In the genomic region with DNA sequence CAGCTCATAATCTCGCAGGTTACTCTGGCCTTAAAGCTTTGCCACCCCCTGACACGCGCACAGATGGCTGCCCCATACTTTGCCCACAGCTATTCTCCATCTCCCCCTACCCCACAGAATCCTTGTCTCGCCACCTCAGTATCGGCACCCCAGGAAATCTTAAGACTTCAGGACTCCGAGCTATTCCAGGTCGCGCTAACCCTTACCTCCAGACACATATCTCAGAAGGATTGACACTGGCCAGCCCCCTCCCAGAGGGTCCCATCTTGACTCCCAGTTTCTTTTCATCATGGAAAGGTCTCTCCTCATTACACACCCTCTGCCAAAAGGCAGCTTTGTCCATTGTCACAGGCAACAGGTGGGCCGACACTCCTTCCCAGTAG, we compare ENCODE assay signal across 8 mouse cellular contexts. TPM values are rescaled to one million over a fixed set of nuclear protein-coding genes. Genes with fewer than 3 reads are reported as not detected.
DNase-seq lines count a peak whose midpoint lies in the region; ATAC-seq and TF ChIP-seq lines count a peak whose summit lies in the region.

No protein-coding gene starts in this region.

- no peaks in the 10 kb centered on the region for H3K9me3 ChIP-seq in heart, embryonic 10.5 days
- no peaks in the 10 kb centered on the region for H3K9me3 ChIP-seq in CH12.LX (replicated peaks; ENCODE audit: low read length)
- no peaks in the 10 kb centered on the region for H3K9me3 ChIP-seq in liver, embryonic 11.5 days (ENCODE audit: control insufficient read depth, low read length)

- peaks cover 9% of the 10 kb centered on the region for H3K36me3 ChIP-seq in heart, embryonic 10.5 days
- peaks cover 8 to 49% of the 10 kb centered on the region in 2 experiments for H3K36me3 ChIP-seq in CH12.LX (replicated peaks in 1 of 2; ENCODE audit: control insufficient read depth in 1 of 2, insufficient read depth in 1 of 2, low read length in 1 of 2)
- no peaks in the 10 kb centered on the region for H3K36me3 ChIP-seq in liver, embryonic 11.5 days (ENCODE audit: control insufficient read depth, insufficient read depth, low read length)

- H3K4me1 ChIP-seq in heart, embryonic 10.5 days = peaks cover 28% of the 10 kb centered on the region
- peaks cover 10 to 52% of the 10 kb centered on the region in 2 experiments for H3K4me1 ChIP-seq in CH12.LX (ENCODE audit: control insufficient read depth in 1 of 2, insufficient read depth in 2 of 2)
- H3K4me1 ChIP-seq in embryonic fibroblast, embryonic 13.5 days (ENCODE audit: control insufficient read depth, insufficient read depth, low read length) = peaks cover 30% of the 10 kb centered on the region
- H3K4me1 ChIP-seq in liver, embryonic 11.5 days (replicated peaks; ENCODE audit: control insufficient read depth, insufficient read depth, low read length) = peaks cover 12% of the 10 kb centered on the region

- H3K27ac ChIP-seq in heart, embryonic 10.5 days = peak overlapping the region; percentile 91
- no peak overlapping the region for H3K27ac ChIP-seq in CH12.LX (ENCODE audit: insufficient read depth, low read depth)
- H3K27ac ChIP-seq in embryonic fibroblast, embryonic 13.5 days (ENCODE audit: insufficient read depth, low read length) = no peak overlapping the region
- no peak overlapping the region for H3K27ac ChIP-seq in liver, embryonic 11.5 days (ENCODE audit: low read depth, low read length)

- intact Hi-C loops in heart, postnatal 36 days (cut with DNase I) = loop anchor here (2.0 kb wide), 1 partner anchor 15 kb away; no protein-coding TSS in a partner anchor

- no peak for TF ChIP-seq POLR2A in CH12.LX (IDR thresholded peaks at IDR 0.05; ENCODE audit: low read depth, low read length)
- no peak for TF ChIP-seq POLR2A in embryonic fibroblast, embryonic 13.5 days (IDR thresholded peaks at IDR 0.05; ENCODE audit: low read depth, low read length)

- H3K4me3 ChIP-seq in heart, embryonic 10.5 days = peak overlapping the region; percentile 86
- H3K4me3 ChIP-seq in CH12.LX (replicated peaks in 1 of 3; ENCODE audit: low read depth in 2 of 3, low read length in 2 of 3, poor library complexity in 1 of 3) = peak overlapping the region; percentile 78 to 83 (median 83)
- H3K4me3 ChIP-seq in embryonic fibroblast, embryonic 13.5 days (ENCODE audit: insufficient read depth, low read length) = peak overlapping the region; percentile 87
- peak overlapping the region; percentile 91 for H3K4me3 ChIP-seq in liver, embryonic 11.5 days (ENCODE audit: low read depth, low read length)

- H3K79me2 ChIP-seq in CH12.LX (replicated peaks; ENCODE audit: control insufficient read depth, extremely low read depth, insufficient read depth, poor library complexity, severe bottlenecking) = peaks cover 15% of the 10 kb centered on the region; the same call in 1 of the 2 replicates

- dilution Hi-C loops in CH12.LX (cut with MboI; ENCODE audit: extremely low pct_ligation_motif_present, extremely low pct_unique_long_range_greater_than_20kb, low sequenced_read_pairs) = no loop called here

- WGBS in heart, embryonic 10.5 days = 15% methylated on average over 9 of the region's 9 CpGs
- 19% methylated on average over 9 of the region's 9 CpGs for WGBS in liver, embryonic 11.5 days

- no peak for ATAC-seq in liver, embryonic 11.5 days (replicated peaks; ENCODE audit: low FRiP score)
- ATAC-seq in megakaryocyte progenitor cell, adult 5-6 weeks (replicated peaks; ENCODE audit: poor library complexity) = no peak

- H3K27me3 ChIP-seq in heart, embryonic 10.5 days (ENCODE audit: insufficient read depth, poor library complexity, severe bottlenecking) = peaks cover 8% of the 10 kb centered on the region; the same call in 1 of the 2 replicates
- H3K27me3 ChIP-seq in CH12.LX (replicated peaks) = no peaks in the 10 kb centered on the region
- H3K27me3 ChIP-seq in liver, embryonic 11.5 days (replicated peaks; ENCODE audit: control insufficient read depth, insufficient read depth, low read length) = no peaks in the 10 kb centered on the region

- no peak for DNase-seq in heart, embryonic 10.5 days (ENCODE audit: low spot score)
- no peak for DNase-seq in heart, postnatal 36 days
- no peak for DNase-seq in CH12.LX (ENCODE audit: extremely low read depth)
- DNase-seq in liver, embryonic 11.5 days (ENCODE audit: low spot score) = no peak
- no peak for DNase-seq in embryo, embryonic 10.5 days (ENCODE audit: low spot score)
- no peak for DNase-seq in layer of hippocampus, postnatal 14 days (ENCODE audit: low spot score in 2 of 2)

- TF ChIP-seq CTCF in CH12.LX (conservative IDR thresholded peaks at IDR 0.05 in 1 of 2, IDR thresholded peaks at IDR 0.05 in 1 of 2; ENCODE audit: low read depth in 2 of 2, low read length in 2 of 2) = no peak
- no peak for TF ChIP-seq CTCF in embryonic fibroblast, embryonic 13.5 days (IDR thresholded peaks at IDR 0.05; ENCODE audit: borderline replicate concordance, insufficient read depth, low read length)

- in situ Hi-C loops in CH12.LX (cut with MboI; ENCODE audit: low pct_ligation_motif_present, low pct_unique_long_range_greater_than_20kb, low sequenced_read_pairs) = no loop called here

- H3K9ac ChIP-seq in CH12.LX (ENCODE audit: insufficient read depth, low read depth) = peak overlapping the region; percentile 84
- peak overlapping the region; percentile 91 for H3K9ac ChIP-seq in liver, embryonic 11.5 days (ENCODE audit: low read depth, low read length)

- no peak for TF ChIP-seq RAD21 in CH12.LX (IDR thresholded peaks at IDR 0.05; ENCODE audit: low read depth, low read length)

- TF ChIP-seq EP300 in CH12.LX (IDR thresholded peaks at IDR 0.05; ENCODE audit: low read length) = no peak

- peak overlapping the region; percentile 64 for H3K4me2 ChIP-seq in CH12.LX (ENCODE audit: insufficient read depth, low read depth, poor library complexity, severe bottlenecking)
- peak overlapping the region; percentile 96 for H3K4me2 ChIP-seq in liver, embryonic 11.5 days

RNA-seq across cellular contexts. Expression of gene Tbc1d10a, which starts 0.7 kb away (rescaled TPM):
- 18.7 and 22.0 TPM in 2 replicates for polyA plus RNA-seq in heart, embryonic 10.5 days (2016; fragmentation: Nextera tagmentation; extraction: Ambion mirVana)
- total RNA-seq in heart, postnatal 36 days (2021) = 10 to 100 TPM in 1 of 2 experiments, 1 to 10 TPM in 1; 8.6 to 11.2 TPM
- 30.3 and 37.7 TPM in 2 replicates for total RNA-seq in CH12.LX (2012; rRNA removed)
- 30.9 and 33.9 TPM in 2 replicates for total RNA-seq in CH12.LX (2014; rRNA removed)
- polyA plus RNA-seq in CH12.LX (2012; ENCODE audit: insufficient read length, low read depth) = 33.5 and 37.6 TPM in 2 replicates
- polyA plus RNA-seq in embryonic fibroblast, embryonic 13.5 days (2011; ENCODE audit: insufficient read length, low read depth, missing spikeins) = 18.3 and 20.7 TPM in 2 replicates
- polyA plus RNA-seq in liver, embryonic 11.5 days (2014; fragmentation: Nextera tagmentation; extraction: Ambion mirVana) = 13.2 and 13.6 TPM in 2 replicates
- 1.9 and 2.7 TPM in 2 replicates for total RNA-seq in megakaryocyte progenitor cell, adult 5-6 weeks (2015)
- total RNA-seq in megakaryocyte progenitor cell, adult 5-6 weeks (2017) = 4.3 and 8.0 TPM in 2 replicates
- total RNA-seq in layer of hippocampus, postnatal 14 days (2021) = 10 to 100 TPM; 29.4 to 30.6 TPM

RNA-seq across cellular contexts. Expression of gene Sf3a1, which starts 27.2 kb away (rescaled TPM):
- polyA plus RNA-seq in heart, embryonic 10.5 days (2016; fragmentation: Nextera tagmentation; extraction: Ambion mirVana) = 52.7 and 68.6 TPM in 2 replicates
- total RNA-seq in heart, postnatal 36 days (2021) = 10 to 100 TPM; 32.7 to 36.7 TPM
- total RNA-seq in CH12.LX (2012; rRNA removed) (46.5 and 56.9 TPM in 2 replicates), CH12.LX (2014; rRNA removed) (28.6 and 29.5 TPM in 2 replicates)
- polyA plus RNA-seq in CH12.LX (2012; ENCODE audit: insufficient read length, low read depth) = 93.4 and 97.6 TPM in 2 replicates
- polyA plus RNA-seq in embryonic fibroblast, embryonic 13.5 days (2011; ENCODE audit: insufficient read length, low read depth, missing spikeins) = 42.5 and 46.8 TPM in 2 replicates
- 76.0 and 76.7 TPM in 2 replicates for polyA plus RNA-seq in liver, embryonic 11.5 days (2014; fragmentation: Nextera tagmentation; extraction: Ambion mirVana)
- total RNA-seq in megakaryocyte progenitor cell, adult 5-6 weeks (2015) = 64.8 and 65.7 TPM in 2 replicates
- 35.3 and 40.0 TPM in 2 replicates for total RNA-seq in megakaryocyte progenitor cell, adult 5-6 weeks (2017)
- 10 to 100 TPM; 68.8 to 72.5 TPM for total RNA-seq in layer of hippocampus, postnatal 14 days (2021)

RNA-seq across cellular contexts. Expression of gene Ccdc157, which starts 27.2 kb away (rescaled TPM):
- polyA plus RNA-seq in heart, embryonic 10.5 days (2016; fragmentation: Nextera tagmentation; extraction: Ambion mirVana) = 3.8 and 4.2 TPM in 2 replicates
- total RNA-seq in heart, postnatal 36 days (2021) = 1 to 10 TPM; 5.0 to 5.3 TPM
- 4.2 and 4.4 TPM in 2 replicates for total RNA-seq in CH12.LX (2012; rRNA removed)
- 2.3 and 2.6 TPM in 2 replicates for total RNA-seq in CH12.LX (2014; rRNA removed)
- 3.9 and 4.0 TPM in 2 replicates for polyA plus RNA-seq in CH12.LX (2012; ENCODE audit: insufficient read length, low read depth)
- polyA plus RNA-seq in embryonic fibroblast, embryonic 13.5 days (2011; ENCODE audit: insufficient read length, low read depth, missing spikeins) = 9.2 and 9.4 TPM in 2 replicates
- polyA plus RNA-seq in liver, embryonic 11.5 days (2014; fragmentation: Nextera tagmentation; extraction: Ambion mirVana) = 2.2 and 2.3 TPM in 2 replicates
- 0.44 and 0.54 TPM in 2 replicates for total RNA-seq in megakaryocyte progenitor cell, adult 5-6 weeks (2015)
- total RNA-seq in megakaryocyte progenitor cell, adult 5-6 weeks (2017) = 0.67 and 0.95 TPM in 2 replicates
- total RNA-seq in layer of hippocampus, postnatal 14 days (2021) = 10 to 100 TPM; 13.0 to 13.1 TPM

RNA-seq across cellular contexts. Expression of gene Castor1, which starts 30.7 kb away (rescaled TPM):
- 1.5 and 1.7 TPM in 2 replicates for polyA plus RNA-seq in heart, embryonic 10.5 days (2016; fragmentation: Nextera tagmentation; extraction: Ambion mirVana)
- total RNA-seq in heart, postnatal 36 days (2021) = 1 to 10 TPM; 5.2 to 5.5 TPM
- total RNA-seq in CH12.LX (2012; rRNA removed) (4.7 and 5.8 TPM in 2 replicates), CH12.LX (2014; rRNA removed) (13.0 TPM in 2 replicates)
- 18.2 and 23.7 TPM in 2 replicates for polyA plus RNA-seq in CH12.LX (2012; ENCODE audit: insufficient read length, low read depth)
- 13.9 and 19.1 TPM in 2 replicates for polyA plus RNA-seq in embryonic fibroblast, embryonic 13.5 days (2011; ENCODE audit: insufficient read length, low read depth, missing spikeins)
- polyA plus RNA-seq in liver, embryonic 11.5 days (2014; fragmentation: Nextera tagmentation; extraction: Ambion mirVana) = 2.0 and 2.4 TPM in 2 replicates
- 0.59 and 0.61 TPM in 2 replicates for total RNA-seq in megakaryocyte progenitor cell, adult 5-6 weeks (2015)
- 0.42 and 0.47 TPM in 2 replicates for total RNA-seq in megakaryocyte progenitor cell, adult 5-6 weeks (2017)
- 1 to 10 TPM; 6.3 to 9.1 TPM for total RNA-seq in layer of hippocampus, postnatal 14 days (2021)

RNA-seq across cellular contexts. Expression of gene Osm, which starts 48.9 kb away (rescaled TPM):
- polyA plus RNA-seq in heart, embryonic 10.5 days (2016; fragmentation: Nextera tagmentation; extraction: Ambion mirVana) = 0.05 and 0.06 TPM in 2 replicates
- total RNA-seq in heart, postnatal 36 days (2021) = not detected
- 11.0 and 12.8 TPM in 2 replicates for total RNA-seq in CH12.LX (2012; rRNA removed)
- 11.8 and 15.1 TPM in 2 replicates for total RNA-seq in CH12.LX (2014; rRNA removed)
- 10.4 and 12.5 TPM in 2 replicates for polyA plus RNA-seq in CH12.LX (2012; ENCODE audit: insufficient read length, low read depth)
- not detected in 2 replicates for polyA plus RNA-seq in embryonic fibroblast, embryonic 13.5 days (2011; ENCODE audit: insufficient read length, low read depth, missing spikeins)
- 0.32 and 0.33 TPM in 2 replicates for polyA plus RNA-seq in liver, embryonic 11.5 days (2014; fragmentation: Nextera tagmentation; extraction: Ambion mirVana)
- 11.4 and 20.2 TPM in 2 replicates for total RNA-seq in megakaryocyte progenitor cell, adult 5-6 weeks (2015)
- total RNA-seq in megakaryocyte progenitor cell, adult 5-6 weeks (2017) = 8.4 and 26.8 TPM in 2 replicates
- total RNA-seq in layer of hippocampus, postnatal 14 days (2021) = not detected
